In genomic region chr9:41612452-41612795, GRCm38 (mm10) we compare ENCODE assay signal across 8 mouse cellular contexts.
DNase-seq lines count a peak whose midpoint lies in the region; ATAC-seq and TF ChIP-seq lines count a peak whose summit lies in the region.

No protein-coding gene starts in this region.

- ATAC-seq in intestine, embryonic 14.5 days (replicated peaks; ENCODE audit: low FRiP score, low TSS enrichment, low read depth) = no peak
- peak; percentile 67 for ATAC-seq in neural tube, embryonic 15.5 days (ENCODE audit: low FRiP score)
- no peak for ATAC-seq in megakaryocyte progenitor cell, adult 5-6 weeks (replicated peaks; ENCODE audit: poor library complexity)

- DNase-seq in left cerebral cortex, adult 2 months (ENCODE audit: extremely low spot score in 1 of 2, low spot score in 2 of 2) = no peak
- no peak for DNase-seq in left cerebral cortex, adult 18-20 months (ENCODE audit: low spot score in 2 of 2)
- DNase-seq in forebrain, embryonic 10.5 days (ENCODE audit: extremely low spot score, low spot score) = peak; percentile 35
- DNase-seq in intestine, embryonic 14.5 days (ENCODE audit: low spot score) = no peak
- DNase-seq in left cerebral cortex, postnatal 10 days (ENCODE audit: extremely low spot score in 1 of 2, low spot score in 2 of 2) = no peak
- no peak for DNase-seq in testis, postnatal 10 days (ENCODE audit: low spot score)

- H3K4me3 ChIP-seq in left cerebral cortex, adult 2 months = peak overlapping the region; percentile 33
- H3K4me3 ChIP-seq in forebrain, embryonic 10.5 days = peak overlapping the region; percentile 35
- peak overlapping the region; percentile 16 for H3K4me3 ChIP-seq in intestine, embryonic 14.5 days (ENCODE audit: low read depth, low read length)
- no peak overlapping the region for H3K4me3 ChIP-seq in neural tube, embryonic 15.5 days (replicated peaks)

- intact Hi-C loops in left cerebral cortex, adult 2 months (cut with DNase I) = loop anchor here (5.0 kb wide), 1 partner anchor 125 kb away; no protein-coding TSS in a partner anchor
- intact Hi-C loops in left cerebral cortex, postnatal 10 days (cut with DNase I) = no loop called here

- no peaks in the 10 kb centered on the region for H3K36me3 ChIP-seq in forebrain, embryonic 10.5 days (replicated peaks)
- H3K36me3 ChIP-seq in intestine, embryonic 14.5 days (ENCODE audit: control insufficient read depth, insufficient read depth, low read length) = no peaks in the 10 kb centered on the region
- H3K36me3 ChIP-seq in neural tube, embryonic 15.5 days = no peaks in the 10 kb centered on the region

- peak overlapping the region; percentile 89 for H3K27ac ChIP-seq in left cerebral cortex, adult 2 months
- H3K27ac ChIP-seq in forebrain, embryonic 10.5 days = peak overlapping the region; percentile 87
- peak overlapping the region; percentile 82 for H3K27ac ChIP-seq in intestine, embryonic 14.5 days (ENCODE audit: low read depth)
- peak overlapping the region; percentile 86 for H3K27ac ChIP-seq in neural tube, embryonic 15.5 days (replicated peaks)

- TF ChIP-seq CTCF in left cerebral cortex, adult 2 months (IDR thresholded peaks at IDR 0.05) = no peak

- H3K9ac ChIP-seq in intestine, embryonic 14.5 days (ENCODE audit: low read length) = no peak overlapping the region
- peak overlapping the region; percentile 11; the same call in 1 of the 2 replicates for H3K9ac ChIP-seq in neural tube, embryonic 15.5 days (replicated peaks)

- peaks cover 56% of the 10 kb centered on the region for H3K4me1 ChIP-seq in forebrain, embryonic 10.5 days
- peaks cover 38% of the 10 kb centered on the region for H3K4me1 ChIP-seq in intestine, embryonic 14.5 days (replicated peaks; ENCODE audit: control insufficient read depth, insufficient read depth, low read length)
- H3K4me1 ChIP-seq in neural tube, embryonic 15.5 days = peaks cover 50% of the 10 kb centered on the region

- no peaks in the 10 kb centered on the region for H3K27me3 ChIP-seq in forebrain, embryonic 10.5 days (ENCODE audit: poor library complexity, severe bottlenecking)
- no peaks in the 10 kb centered on the region for H3K27me3 ChIP-seq in intestine, embryonic 14.5 days (replicated peaks; ENCODE audit: control insufficient read depth, insufficient read depth, low read length)
- no peaks in the 10 kb centered on the region for H3K27me3 ChIP-seq in neural tube, embryonic 15.5 days (replicated peaks)

- 32% methylated on average over 7 of the region's 7 CpGs for WGBS in forebrain, embryonic 10.5 days
- WGBS in intestine, embryonic 14.5 days = 10% methylated on average over 7 of the region's 7 CpGs
- WGBS in neural tube, embryonic 15.5 days = 5% methylated on average over 7 of the region's 7 CpGs

- no peaks in the 10 kb centered on the region for H3K9me3 ChIP-seq in forebrain, embryonic 10.5 days
- no peaks in the 10 kb centered on the region for H3K9me3 ChIP-seq in intestine, embryonic 14.5 days (ENCODE audit: control insufficient read depth, low read length)
- H3K9me3 ChIP-seq in neural tube, embryonic 15.5 days (replicated peaks) = no peaks in the 10 kb centered on the region

- peak overlapping the region; percentile 44 for H3K4me2 ChIP-seq in intestine, embryonic 14.5 days (ENCODE audit: low read length)
- peak overlapping the region; percentile 46 for H3K4me2 ChIP-seq in neural tube, embryonic 15.5 days
